Mouse (Mus musculus) stomach, postnatal 0 days (tissue): ENCODE data around the gene Usp45. TPM values are rescaled to one million over a fixed set of nuclear protein-coding genes. Genes with fewer than 3 reads are reported as not detected.
A peak's percentile ranks its signal among the peaks of the same experiment; 100 is the strongest.

Experiments
- ATAC-seq: fragments of 200-750 bp; cut with Nextera tagmentation; 2 replicates; pipeline ENCODE4 v1.8.0; 2017; ENCODE audit not compliant: low FRiP score, low TSS enrichment
- DNase-seq: peaks from one replicate; pipeline ENCODE4 v3.0.0-alpha.2; 2016; ENCODE audit warnings: low spot score
- H3K27ac ChIP-seq: fragments of 300-500 bp; sonication (generic); replicated peaks from 2 replicates; pipeline ENCODE4 v1.5.1; 2014; ENCODE audit warnings: mild to moderate bottlenecking, control low read depth
- H3K27me3 ChIP-seq: fragments of 300-500 bp; sonication (generic); 2 replicates; pipeline ENCODE4 v1.6.1; 2014; ENCODE audit warnings: low read length; ENCODE audit not compliant: control insufficient read depth, insufficient read depth
- H3K36me3 ChIP-seq: fragments of 300-500 bp; sonication (generic); 2 replicates; pipeline ENCODE4 v1.6.1; 2014; ENCODE audit warnings: low read length, mixed read lengths; ENCODE audit not compliant: control insufficient read depth, insufficient read depth
- H3K4me1 ChIP-seq: fragments of 300-500 bp; sonication (generic); replicated peaks from 2 replicates; pipeline ENCODE4 v1.6.1; 2014; ENCODE audit warnings: antibody characterized with exemption; ENCODE audit not compliant: control insufficient read depth, insufficient read depth
- H3K4me2 ChIP-seq: fragments of 300-500 bp; sonication (generic); replicated peaks from 2 replicates; pipeline ENCODE4 v1.6.1; 2014; ENCODE audit warnings: low read depth, mild to moderate bottlenecking, control low read depth, moderate library complexity
- H3K4me3 ChIP-seq: fragments of 300-500 bp; sonication (generic); 2 replicates; pipeline ENCODE4 v1.5.1; 2014; ENCODE audit warnings: low read depth, low read length, control low read depth
- H3K9ac ChIP-seq: fragments of 300-500 bp; sonication (generic); 2 replicates; pipeline ENCODE4 v1.6.1; 2014; ENCODE audit warnings: mild to moderate bottlenecking, low read length, control low read depth, mixed read lengths
- H3K9me3 ChIP-seq: fragments of 300-500 bp; sonication (generic); 2 replicates; pipeline ENCODE4 v1.6.1; 2016; ENCODE audit warnings: low read length; ENCODE audit not compliant: control insufficient read depth
- CTCF ChIP-seq: IDR thresholded peaks from 2 replicates; pipeline ENCODE4 v1.5.1; 2016; ENCODE audit warnings: antibody characterized with exemption, low read depth, mild to moderate bottlenecking, moderate library complexity
- EP300 ChIP-seq: optimal IDR thresholded peaks from 2 replicates; pipeline ENCODE3; 2016; ENCODE audit warnings: antibody characterized with exemption
- WGBS: fragments of 180-500 bp; shearing (Covaris S2); extraction: QIAGEN DNeasy Blood & Tissue Kit; methylation state at CpG from one replicate; pipeline ENCODE4 v1.1.7; 2014; 5-methylcytosine and 5-hydroxymethylcytosine counted together
- polyA plus RNA-seq: library from polyadenylated mRNA; unstranded; fragments of >200 nt; fragmentation: Nextera tagmentation; extraction: Ambion mirVana; gene quantifications from 2 replicates; pipeline ENCODE4 v1.2.1, GENCODE M21; 2015

The Usp45 gene
- polyA plus RNA-seq, 1 experiment from 2014 or later, result 2.7 TPM

- Histone ChIP-seq H3K36me3 (no peaks in the 10 kb centered on the region), H3K4me1 (no peaks in the 10 kb centered on the region), H3K27me3 (no peaks in the 10 kb centered on the region), H3K9me3 (no peaks in the 10 kb centered on the region), H3K9ac (peak within 1 kb of the TSS; percentile 76), H3K4me3 (peak within 1 kb of the TSS; percentile 82), H3K27ac (peak within 1 kb of the TSS; percentile 95), H3K4me2 (peak within 1 kb of the TSS; percentile 69)
- DNase-seq (peak; percentile 80), ATAC-seq (peak; percentile 93)
- under 1% methylated on average over 46 of the region's 51 CpGs for WGBS
- TF ChIP-seq EP300, result no peak
- no peak for TF ChIP-seq CTCF
Observed at GRCm38 (mm10) chr4:21879565-21880220, 112.7 kb downstream of the Usp45 start, which contains the start of gene Coq3. Coq3 (plus strand) TSS chr4:21879673.

GRCm38 (mm10) chr4:21882806-21883205 is 115.8 kb downstream of the Usp45 start:
- no peaks in the 10 kb centered on the region for H3K9me3 ChIP-seq
- TF ChIP-seq CTCF, result no peak
- no peak for TF ChIP-seq EP300
- 95% methylated on average over 6 of the region's 6 CpGs for WGBS
- H3K4me1 ChIP-seq, result no peaks in the 10 kb centered on the region
- H3K4me3 ChIP-seq, result no peak overlapping the region
- no peaks in the 10 kb centered on the region for H3K36me3 ChIP-seq
- H3K27me3 ChIP-seq, result no peaks in the 10 kb centered on the region
- no peak overlapping the region for H3K27ac ChIP-seq
- H3K9ac ChIP-seq, result no peak overlapping the region
- DNase-seq, result no peak
- ATAC-seq, result no peak
- no peak overlapping the region for H3K4me2 ChIP-seq

GRCm38 (mm10) chr4:21885831-21886230 is 118.9 kb downstream of the Usp45 start:
- 49% methylated on average over 8 of the region's 8 CpGs for WGBS
- TF ChIP-seq CTCF (no peak), EP300 (no peak)
- no peak overlapping the region for H3K9ac ChIP-seq
- H3K27me3 ChIP-seq, result no peaks in the 10 kb centered on the region
- no peak overlapping the region for H3K4me2 ChIP-seq
- no peaks in the 10 kb centered on the region for H3K9me3 ChIP-seq
- no peak for ATAC-seq
- H3K4me1 ChIP-seq, result no peaks in the 10 kb centered on the region
- H3K4me3 ChIP-seq, result no peak overlapping the region
- no peaks in the 10 kb centered on the region for H3K36me3 ChIP-seq
- no peak overlapping the region for H3K27ac ChIP-seq
- no peak for DNase-seq

Other genes with a start within 250 kb of the Usp45 start
- not detected in 2 replicates for gene Prdm13, start 81.2 kb upstream of the Usp45 start, polyA plus RNA-seq
- 23.6 and 24.6 TPM in 2 replicates for gene Ccnc, start 39.5 kb upstream of the Usp45 start, polyA plus RNA-seq
- gene Tstd3, start 56 bp downstream of the Usp45 start, polyA plus RNA-seq, result 13.5 and 14.8 TPM in 2 replicates
- 41.3 and 41.4 TPM in 2 replicates for gene Pnisr, start 80.4 kb downstream of the Usp45 start, polyA plus RNA-seq
- gene Coq3, start 112.5 kb downstream of the Usp45 start, polyA plus RNA-seq, result 14.6 and 15.6 TPM in 2 replicates
- 1.5 and 1.7 TPM in 2 replicates for gene Faxc, start 164.2 kb downstream of the Usp45 start, polyA plus RNA-seq